Mouse (Mus musculus): ENCODE data around the gene Agtr1b. TPM values are rescaled to one million over a fixed set of nuclear protein-coding genes. Genes with fewer than 3 reads are reported as not detected.

Agtr1b gene
- polyA plus RNA-seq, 1 experiment from 2014 or later, result not detected

Other genes starting within 250 kb of the Agtr1b start
- gene Gyg, start 211.9 kb downstream of the Agtr1b start, polyA plus RNA-seq (2014; fragmentation: Nextera tagmentation; extraction: Ambion mirVana), result 57.5 and 60.0 TPM in 2 replicates
- gene Cpa3, start 125.0 kb downstream of the Agtr1b start, polyA plus RNA-seq (2014; fragmentation: Nextera tagmentation; extraction: Ambion mirVana), result 0.96 and 1.1 TPM in 2 replicates
- not detected in 2 replicates for gene Cpb1, start 91.4 kb downstream of the Agtr1b start, polyA plus RNA-seq (2014; fragmentation: Nextera tagmentation; extraction: Ambion mirVana)